Mouse (Mus musculus): ENCODE measurements around the gene Cdh5. TPM values are rescaled to one million over a fixed set of nuclear protein-coding genes. Genes with fewer than 3 reads are reported as not detected.
"Not testable (repeated sequence)": the region's sequence is repeated elsewhere in the genome, so short reads cannot be mapped to it uniquely, and the experiment has no call there.

Gene Cdh5
- polyA plus RNA-seq, 1 experiment = 3.7 TPM

DNA sequence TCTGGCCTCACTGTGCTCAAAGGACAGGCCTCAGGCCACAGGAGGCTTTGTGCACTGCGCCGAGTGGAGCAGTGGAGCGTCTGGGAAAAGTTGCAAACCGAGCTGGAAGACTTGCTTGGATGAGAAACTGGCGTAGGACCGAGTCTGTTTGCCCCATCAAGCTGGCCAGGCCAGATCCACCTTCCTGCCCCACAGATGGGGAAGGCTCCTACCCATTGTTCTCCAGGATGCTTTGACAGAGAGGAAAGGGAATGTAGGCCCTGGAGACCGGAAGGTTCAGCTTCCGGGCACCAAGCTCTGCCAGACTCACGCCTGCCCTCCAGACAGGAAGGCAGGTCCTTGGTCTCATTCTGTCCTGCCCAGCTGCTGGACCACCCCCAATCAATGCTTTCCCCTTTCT is 5.8 kb upstream of the Cdh5 start:
- peaks cover 14% of the 10 kb centered on the region for H3K4me1 ChIP-seq (ENCODE audit: control insufficient read depth, insufficient read depth, low read length)
- H3K27me3 ChIP-seq (ENCODE audit: control insufficient read depth, insufficient read depth, low read length) = no peaks in the 10 kb centered on the region
- H3K4me3 ChIP-seq (ENCODE audit: control insufficient read depth, low read depth, low read length) = no peak overlapping the region
- TF ChIP-seq CTCF (IDR thresholded peaks at IDR 0.05; ENCODE audit: control insufficient read depth, insufficient read depth, insufficient replicate concordance, low read depth, low read length) (no peak), POLR2A (IDR thresholded peaks at IDR 0.05; ENCODE audit: control insufficient read depth, low read depth, low read length) (no peak)
- H3K36me3 ChIP-seq (ENCODE audit: control insufficient read depth, insufficient read depth, low read length) = no peaks in the 10 kb centered on the region
- no peak overlapping the region for H3K27ac ChIP-seq (ENCODE audit: control insufficient read depth, insufficient read depth, low read depth, low read length)

GRCm38 (mm10) chr8:104096644-104097043 is 4.8 kb upstream of the Cdh5 start:
- Histone ChIP-seq H3K36me3 (ENCODE audit: control insufficient read depth, insufficient read depth, low read length) (no peaks in the 10 kb centered on the region), H3K4me1 (ENCODE audit: control insufficient read depth, insufficient read depth, low read length) (peaks cover 12% of the 10 kb centered on the region), H3K27me3 (ENCODE audit: control insufficient read depth, insufficient read depth, low read length) (no peaks in the 10 kb centered on the region), H3K4me3 (ENCODE audit: control insufficient read depth, low read depth, low read length) (no peak overlapping the region), H3K27ac (ENCODE audit: control insufficient read depth, insufficient read depth, low read depth, low read length) (no peak overlapping the region)
- TF ChIP-seq POLR2A (IDR thresholded peaks at IDR 0.05; ENCODE audit: control insufficient read depth, low read depth, low read length) (no peak), CTCF (IDR thresholded peaks at IDR 0.05; ENCODE audit: control insufficient read depth, insufficient read depth, insufficient replicate concordance, low read depth, low read length) (no peak)

DNA sequence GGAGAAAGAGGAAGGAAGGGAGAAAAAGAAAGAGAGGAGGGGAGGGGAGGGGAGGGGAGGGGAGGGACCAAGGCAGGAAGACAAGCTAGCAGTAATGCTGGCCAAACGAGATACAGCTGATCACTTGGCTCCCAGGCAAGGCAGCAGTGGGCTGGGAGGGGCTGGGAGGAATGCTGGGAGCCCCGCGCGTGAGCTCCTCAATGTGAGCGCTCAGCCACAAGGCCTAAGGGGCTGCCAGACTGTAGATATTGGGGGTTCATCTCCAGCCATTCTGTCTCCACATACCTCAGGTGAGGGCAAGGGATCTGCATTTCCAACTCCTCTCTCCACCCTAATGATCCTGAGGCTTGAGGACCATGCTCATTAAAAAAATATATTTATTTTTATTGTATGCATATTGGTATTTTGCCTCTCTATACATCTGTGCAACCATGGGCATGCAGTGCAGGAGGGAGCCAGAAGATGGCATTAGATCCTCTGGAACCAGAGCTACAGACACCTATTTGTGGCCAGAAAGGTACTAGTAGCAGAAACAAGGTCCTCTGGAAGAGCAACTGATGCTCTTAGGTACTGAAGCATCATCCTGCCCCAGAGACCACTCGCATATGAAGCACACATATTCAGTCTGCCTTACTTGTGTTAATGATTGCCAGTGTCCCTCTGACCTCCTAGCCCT is 2.6 kb upstream of the Cdh5 start:
- peak overlapping the region; percentile 46 for H3K4me3 ChIP-seq (ENCODE audit: control insufficient read depth, low read depth, low read length)
- H3K36me3 ChIP-seq (ENCODE audit: control insufficient read depth, insufficient read depth, low read length) = no peaks in the 10 kb centered on the region
- no peaks in the 10 kb centered on the region for H3K27me3 ChIP-seq (ENCODE audit: control insufficient read depth, insufficient read depth, low read length)
- TF ChIP-seq CTCF (IDR thresholded peaks at IDR 0.05; ENCODE audit: control insufficient read depth, insufficient read depth, insufficient replicate concordance, low read depth, low read length) (no peak), POLR2A (IDR thresholded peaks at IDR 0.05; ENCODE audit: control insufficient read depth, low read depth, low read length) (no peak)
- H3K4me1 ChIP-seq (ENCODE audit: control insufficient read depth, insufficient read depth, low read length) = peaks cover 12% of the 10 kb centered on the region
- no peak overlapping the region for H3K27ac ChIP-seq (ENCODE audit: control insufficient read depth, insufficient read depth, low read depth, low read length)

- Histone ChIP-seq H3K27me3 (ENCODE audit: control insufficient read depth, insufficient read depth, low read length) (no peaks in the 10 kb centered on the region), H3K36me3 (ENCODE audit: control insufficient read depth, insufficient read depth, low read length) (no peaks in the 10 kb centered on the region), H3K4me1 (ENCODE audit: control insufficient read depth, insufficient read depth, low read length) (peaks cover 12% of the 10 kb centered on the region), H3K4me3 (ENCODE audit: control insufficient read depth, low read depth, low read length) (peak overlapping the region; percentile 46), H3K27ac (ENCODE audit: control insufficient read depth, insufficient read depth, low read depth, low read length) (peak overlapping the region; percentile 47; the same call in 1 of the 2 replicates)
- TF ChIP-seq CTCF (IDR thresholded peaks at IDR 0.05; ENCODE audit: control insufficient read depth, insufficient read depth, insufficient replicate concordance, low read depth, low read length) (no peak), POLR2A (IDR thresholded peaks at IDR 0.05; ENCODE audit: control insufficient read depth, low read depth, low read length) (no peak; the same call in 1 of the 2 replicates)
Measured at GRCm38 (mm10) chr8:104099347-104100099, 1.9 kb upstream of the Cdh5 start.

DNA sequence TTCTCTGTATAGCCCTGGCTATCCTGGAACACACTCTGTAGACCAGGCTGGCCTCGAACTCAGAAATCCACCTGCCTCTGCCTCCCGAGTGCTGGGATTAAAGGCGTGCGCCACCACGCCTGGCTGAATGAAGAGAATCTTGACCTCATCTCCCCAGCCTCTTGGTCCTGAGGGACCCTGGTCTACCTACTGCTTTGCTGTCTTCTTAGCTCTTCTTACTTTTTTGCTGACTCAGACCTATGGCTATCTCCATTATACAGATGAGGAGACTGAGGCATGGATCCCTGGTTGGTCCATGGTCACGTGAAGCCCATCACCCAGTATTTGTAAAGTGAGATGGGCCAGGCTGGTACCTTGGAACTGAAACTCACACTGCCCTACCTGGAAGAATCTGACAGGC is 701 bp upstream of the Cdh5 start:
- H3K36me3 ChIP-seq (ENCODE audit: control insufficient read depth, insufficient read depth, low read length); H3K4me3 ChIP-seq (ENCODE audit: control insufficient read depth, low read depth, low read length); H3K27ac ChIP-seq (ENCODE audit: control insufficient read depth, insufficient read depth, low read depth, low read length); H3K27me3 ChIP-seq (ENCODE audit: control insufficient read depth, insufficient read depth, low read length): not testable (repeated sequence)
- peaks cover 14% of the 10 kb centered on the region for H3K4me1 ChIP-seq (ENCODE audit: control insufficient read depth, insufficient read depth, low read length)

GRCm38 (mm10) chr8:104103462-104103861 is 2.0 kb downstream of the Cdh5 start:
- Histone ChIP-seq H3K27ac (ENCODE audit: control insufficient read depth, insufficient read depth, low read depth, low read length) (no peak overlapping the region), H3K27me3 (ENCODE audit: control insufficient read depth, insufficient read depth, low read length) (no peaks in the 10 kb centered on the region), H3K4me1 (ENCODE audit: control insufficient read depth, insufficient read depth, low read length) (peaks cover 22% of the 10 kb centered on the region), H3K4me3 (ENCODE audit: control insufficient read depth, low read depth, low read length) (no peak overlapping the region), H3K36me3 (ENCODE audit: control insufficient read depth, insufficient read depth, low read length) (no peaks in the 10 kb centered on the region)
- TF ChIP-seq CTCF (IDR thresholded peaks at IDR 0.05; ENCODE audit: control insufficient read depth, insufficient read depth, insufficient replicate concordance, low read depth, low read length) (no peak), POLR2A (IDR thresholded peaks at IDR 0.05; ENCODE audit: control insufficient read depth, low read depth, low read length) (no peak)

GRCm38 (mm10) chr8:104105768-104106167 is 4.3 kb downstream of the Cdh5 start:
- no peaks in the 10 kb centered on the region for H3K36me3 ChIP-seq (ENCODE audit: control insufficient read depth, insufficient read depth, low read length)
- 0 out of 2 replicates have a peak overlapping the region, but pooled peaks have one; percentile 5 for H3K27ac ChIP-seq (ENCODE audit: control insufficient read depth, insufficient read depth, low read depth, low read length)
- H3K4me3 ChIP-seq (ENCODE audit: control insufficient read depth, low read depth, low read length) = no peak overlapping the region
- TF ChIP-seq POLR2A (IDR thresholded peaks at IDR 0.05; ENCODE audit: control insufficient read depth, low read depth, low read length) (no peak), CTCF (IDR thresholded peaks at IDR 0.05; ENCODE audit: control insufficient read depth, insufficient read depth, insufficient replicate concordance, low read depth, low read length) (no peak)
- H3K27me3 ChIP-seq (ENCODE audit: control insufficient read depth, insufficient read depth, low read length) = no peaks in the 10 kb centered on the region
- peaks cover 10% of the 10 kb centered on the region for H3K4me1 ChIP-seq (ENCODE audit: control insufficient read depth, insufficient read depth, low read length)

Measured in testis, adult 2 months (tissue).